In genomic region chr7:105685541-105686197, GRCm38 (mm10) we compare ENCODE assay signal across 15 mouse cellular contexts. TPM values are rescaled to one million over a fixed set of nuclear protein-coding genes. Genes with fewer than 3 reads are reported as not detected.
A peak's percentile ranks its signal among the peaks of the same experiment; 100 is the strongest.
DNase-seq lines count a peak whose midpoint lies in the region; ATAC-seq and TF ChIP-seq lines count a peak whose summit lies in the region.
"Had no signal": no experiment of that assay in that cellular context is flagged by ENCODE, and none has a peak within 500 bp of the region (broad histone marks: within the 10 kb centered on the region; RNA-seq: fewer than 3 reads in every experiment).

No protein-coding gene starts in this region.

- no peak for TF ChIP-seq POLR2A in kidney, adult 2 months (IDR thresholded peaks at IDR 0.05; ENCODE audit: low read depth, low read length)
- TF ChIP-seq POLR2A in cerebellum, adult 2 months (IDR thresholded peaks at IDR 0.05; ENCODE audit: borderline replicate concordance, insufficient read depth, low read length), result no peak

- no peaks in the 10 kb centered on the region for H3K27me3 ChIP-seq in heart, embryonic 16.5 days (ENCODE audit: control insufficient read depth, insufficient read depth, low read length)
- no peaks in the 10 kb centered on the region for H3K27me3 ChIP-seq in midbrain, embryonic 13.5 days
- no peaks in the 10 kb centered on the region for H3K27me3 ChIP-seq in kidney, adult 2 months (replicated peaks; ENCODE audit: control insufficient read depth, insufficient read depth, low read length)
- H3K27me3 ChIP-seq in cerebellum, adult 2 months (ENCODE audit: control insufficient read depth, insufficient read depth, low read length), result no peaks in the 10 kb centered on the region
- H3K27me3 ChIP-seq: CH12.LX; heart, embryonic 15.5 days had no signal

- H3K9me3 ChIP-seq in heart, embryonic 16.5 days (replicated peaks; ENCODE audit: control insufficient read depth, low read length), result no peaks in the 10 kb centered on the region
- no peaks in the 10 kb centered on the region for H3K9me3 ChIP-seq in midbrain, embryonic 13.5 days
- H3K9me3 ChIP-seq: heart, embryonic 15.5 days had no signal

- H3K4me3 ChIP-seq in heart, embryonic 16.5 days (ENCODE audit: low read length), result no peak overlapping the region
- 0 out of 2 replicates have a peak overlapping the region, but pooled peaks have one; percentile 7 for H3K4me3 ChIP-seq in midbrain, embryonic 13.5 days (replicated peaks)
- H3K4me3 ChIP-seq in kidney, adult 2 months (ENCODE audit: insufficient read depth, low read depth, low read length), result no peak overlapping the region
- no peak overlapping the region for H3K4me3 ChIP-seq in cerebellum, adult 2 months (replicated peaks; ENCODE audit: insufficient read depth, low read depth, low read length)
- H3K4me3 ChIP-seq: heart, embryonic 15.5 days; left cerebral cortex, adult 2 months had no signal

- ATAC-seq in heart, embryonic 16.5 days (replicated peaks; ENCODE audit: extremely low read depth, insufficient read depth, low FRiP score), result no peak
- ATAC-seq in midbrain, embryonic 13.5 days, result peak; percentile 79

- H3K4me2 ChIP-seq in heart, embryonic 16.5 days (ENCODE audit: low read depth, low read length), result 0 out of 2 replicates have a peak overlapping the region, but pooled peaks have one; percentile 23
- peak overlapping the region; percentile 33 for H3K4me2 ChIP-seq in midbrain, embryonic 13.5 days (replicated peaks)
- H3K4me2 ChIP-seq: heart, embryonic 15.5 days had no signal

- H3K27ac ChIP-seq in heart, embryonic 16.5 days (ENCODE audit: low read length), result no peak overlapping the region
- no peak overlapping the region for H3K27ac ChIP-seq in midbrain, embryonic 13.5 days
- H3K27ac ChIP-seq in kidney, adult 2 months (ENCODE audit: insufficient read depth, low read depth, low read length), result no peak overlapping the region
- H3K27ac ChIP-seq in cerebellum, adult 2 months (ENCODE audit: insufficient read depth, low read length), result no peak overlapping the region
- H3K27ac ChIP-seq: heart, embryonic 15.5 days; left cerebral cortex, adult 2 months had no signal

- TF ChIP-seq CTCF in kidney, adult 2 months (conservative IDR thresholded peaks at IDR 0.05; ENCODE audit: insufficient read depth, insufficient read length, low read depth, low read length), result no peak
- no peak for TF ChIP-seq CTCF in cerebellum, adult 2 months (IDR thresholded peaks at IDR 0.05; ENCODE audit: borderline replicate concordance, insufficient read depth, low read depth, low read length)

- whole genome bisulfite sequencing in heart, embryonic 16.5 days, result 14% methylated on average over 13 of the region's 13 CpGs
- WGBS in midbrain, embryonic 13.5 days, result 13% methylated on average over 13 of the region's 13 CpGs
- 29% methylated on average over 13 of the region's 13 CpGs for WGBS in kidney, adult 2 months
- whole genome bisulfite sequencing in cerebellum, adult 2 months, result 19% methylated on average over 13 of the region's 13 CpGs

- no peak overlapping the region for H3K9ac ChIP-seq in heart, embryonic 16.5 days (ENCODE audit: low read length)
- 0 out of 2 replicates have a peak overlapping the region, but pooled peaks have one; percentile 16 for H3K9ac ChIP-seq in midbrain, embryonic 13.5 days (replicated peaks)
- H3K9ac ChIP-seq: heart, embryonic 15.5 days had no signal

- no peaks in the 10 kb centered on the region for H3K4me1 ChIP-seq in heart, embryonic 16.5 days (ENCODE audit: control insufficient read depth, insufficient read depth, low read length)
- 0 out of 2 replicates have a peak, but pooled peaks cover 4% of the 10 kb centered on the region for H3K4me1 ChIP-seq in midbrain, embryonic 13.5 days (replicated peaks)
- H3K4me1 ChIP-seq in kidney, adult 2 months (ENCODE audit: control insufficient read depth, insufficient read depth, low read length), result no peaks in the 10 kb centered on the region
- no peaks in the 10 kb centered on the region for H3K4me1 ChIP-seq in cerebellum, adult 2 months (ENCODE audit: control insufficient read depth, insufficient read depth, low read length)
- H3K4me1 ChIP-seq: heart, embryonic 15.5 days had no signal

- DNase-seq in heart, postnatal 4 days, result no peak
- peak; percentile 58 for DNase-seq in ZHBTc4 (ENCODE audit: low read depth, low spot score)
- peak; percentile 14 for DNase-seq in forelimb bud, embryonic 11.5 days (ENCODE audit: low read depth, low spot score)
- DNase-seq in left cerebral cortex, postnatal 10 days (ENCODE audit: extremely low spot score in 1 of 2, low spot score in 2 of 2), result no peak
- no peak for DNase-seq in kidney, adult 2 months
- DNase-seq in cerebellum, adult 2 months, result no peak
- DNase-seq: adrenal gland, postnatal 10 days; lung, postnatal 36 days; right cerebral cortex, adult 18-20 months; thymus, postnatal 25 days had no signal

- intact Hi-C loops in left cerebral cortex, postnatal 10 days (cut with DNase I), result no loop called here

- no peaks in the 10 kb centered on the region for H3K36me3 ChIP-seq in heart, embryonic 16.5 days (ENCODE audit: control insufficient read depth, insufficient read depth)
- H3K36me3 ChIP-seq in midbrain, embryonic 13.5 days, result no peaks in the 10 kb centered on the region
- H3K36me3 ChIP-seq in kidney, adult 2 months (ENCODE audit: control insufficient read depth, insufficient read depth, low read length), result no peaks in the 10 kb centered on the region
- H3K36me3 ChIP-seq: heart, embryonic 15.5 days had no signal

RNA-seq across cellular contexts. Expression of gene Dnhd1, which starts 35.0 kb away (rescaled TPM):
- 0.38 and 0.49 TPM in 2 replicates for polyA plus RNA-seq in heart, embryonic 16.5 days (2015; fragmentation: Nextera tagmentation; extraction: Ambion mirVana)
- total RNA-seq in heart, postnatal 4 days (2021), result 1 to 10 TPM in 1 of 2 experiments, under 1 TPM in 1; 0.79 to 1.5 TPM
- 1.7 and 2.5 TPM in 2 replicates for polyA plus RNA-seq in midbrain, embryonic 13.5 days (2015; fragmentation: Nextera tagmentation; extraction: Ambion mirVana)
- 1 to 10 TPM; 4.9 to 6.1 TPM for total RNA-seq in left cerebral cortex, postnatal 10 days (2021)
- 2.3 and 2.8 TPM in 2 replicates for polyA plus RNA-seq in kidney, adult 2 months (2012; rRNA removed)
- 5.1 TPM in 2 replicates for polyA plus RNA-seq in cerebellum, adult 2 months (2012; rRNA removed)

RNA-seq across cellular contexts. Expression of gene Gm45799, which starts 45.3 kb away (rescaled TPM):
- 30.8 and 36.5 TPM in 2 replicates for polyA plus RNA-seq in heart, embryonic 16.5 days (2015; fragmentation: Nextera tagmentation; extraction: Ambion mirVana)
- 1 to 10 TPM; 1.6 to 1.9 TPM for total RNA-seq in heart, postnatal 4 days (2021)
- 14.7 and 15.1 TPM in 2 replicates for polyA plus RNA-seq in midbrain, embryonic 13.5 days (2015; fragmentation: Nextera tagmentation; extraction: Ambion mirVana)
- total RNA-seq in left cerebral cortex, postnatal 10 days (2021), result 10 to 100 TPM; 10.8 to 11.6 TPM
- polyA plus RNA-seq in kidney, adult 2 months (2012; rRNA removed), result 216 and 222 TPM in 2 replicates
- polyA plus RNA-seq in cerebellum, adult 2 months (2012; rRNA removed), result 90.8 and 97.9 TPM in 2 replicates

RNA-seq across cellular contexts. Expression of gene Arfip2, which starts 45.5 kb away (rescaled TPM):
- polyA plus RNA-seq in heart, embryonic 16.5 days (2015; fragmentation: Nextera tagmentation; extraction: Ambion mirVana), result 46.5 and 46.6 TPM in 2 replicates
- total RNA-seq in heart, postnatal 4 days (2021), result 10 to 100 TPM; 32.6 to 32.9 TPM
- 75.6 and 79.9 TPM in 2 replicates for polyA plus RNA-seq in midbrain, embryonic 13.5 days (2015; fragmentation: Nextera tagmentation; extraction: Ambion mirVana)
- 10 to 100 TPM; 88.1 to 97.9 TPM for total RNA-seq in left cerebral cortex, postnatal 10 days (2021)
- polyA plus RNA-seq in kidney, adult 2 months (2012; rRNA removed), result 65.6 and 67.0 TPM in 2 replicates
- 111 and 121 TPM in 2 replicates for polyA plus RNA-seq in cerebellum, adult 2 months (2012; rRNA removed)

RNA-seq across cellular contexts. Expression of gene Timm10b, which starts 45.8 kb away (rescaled TPM):
- polyA plus RNA-seq in heart, embryonic 16.5 days (2015; fragmentation: Nextera tagmentation; extraction: Ambion mirVana), result 147 and 158 TPM in 2 replicates
- total RNA-seq in heart, postnatal 4 days (2021), result 100 to 1,000 TPM in 1 of 2 experiments, 10 to 100 TPM in 1; 97.6 to 101 TPM
- 146 and 151 TPM in 2 replicates for polyA plus RNA-seq in midbrain, embryonic 13.5 days (2015; fragmentation: Nextera tagmentation; extraction: Ambion mirVana)
- total RNA-seq in left cerebral cortex, postnatal 10 days (2021), result 10 to 100 TPM; 76.9 to 82.2 TPM
- 108 and 115 TPM in 2 replicates for polyA plus RNA-seq in kidney, adult 2 months (2012; rRNA removed)
- polyA plus RNA-seq in cerebellum, adult 2 months (2012; rRNA removed), result 122 and 137 TPM in 2 replicates

RNA-seq across cellular contexts. Expression of gene Ilk, which starts 50.7 kb away (rescaled TPM):
- 403 and 415 TPM in 2 replicates for polyA plus RNA-seq in heart, embryonic 16.5 days (2015; fragmentation: Nextera tagmentation; extraction: Ambion mirVana)
- 100 to 1,000 TPM; 214 to 215 TPM for total RNA-seq in heart, postnatal 4 days (2021)
- polyA plus RNA-seq in midbrain, embryonic 13.5 days (2015; fragmentation: Nextera tagmentation; extraction: Ambion mirVana), result 180 and 198 TPM in 2 replicates
- total RNA-seq in left cerebral cortex, postnatal 10 days (2021), result 100 to 1,000 TPM in 1 of 2 experiments, 10 to 100 TPM in 1; 97.7 to 117 TPM
- polyA plus RNA-seq in kidney, adult 2 months (2012; rRNA removed), result 128 and 137 TPM in 2 replicates
- polyA plus RNA-seq in cerebellum, adult 2 months (2012; rRNA removed), result 182 and 190 TPM in 2 replicates

Comparison
In these comparisons a context has a peak if more than half of its experiments do, and no peak if none do; other contexts are left out.
1. DNase-seq: peak in ZHBTc4 (single experiment) and forelimb bud, embryonic 11.5 days (single experiment); none in heart, postnatal 4 days (single experiment), left cerebral cortex, postnatal 10 days (0 of 2), kidney, adult 2 months (single experiment) and cerebellum, adult 2 months (0 of 2).